Comparison of ENCODE assay signal across 10 mouse cellular contexts in the genomic region with DNA sequence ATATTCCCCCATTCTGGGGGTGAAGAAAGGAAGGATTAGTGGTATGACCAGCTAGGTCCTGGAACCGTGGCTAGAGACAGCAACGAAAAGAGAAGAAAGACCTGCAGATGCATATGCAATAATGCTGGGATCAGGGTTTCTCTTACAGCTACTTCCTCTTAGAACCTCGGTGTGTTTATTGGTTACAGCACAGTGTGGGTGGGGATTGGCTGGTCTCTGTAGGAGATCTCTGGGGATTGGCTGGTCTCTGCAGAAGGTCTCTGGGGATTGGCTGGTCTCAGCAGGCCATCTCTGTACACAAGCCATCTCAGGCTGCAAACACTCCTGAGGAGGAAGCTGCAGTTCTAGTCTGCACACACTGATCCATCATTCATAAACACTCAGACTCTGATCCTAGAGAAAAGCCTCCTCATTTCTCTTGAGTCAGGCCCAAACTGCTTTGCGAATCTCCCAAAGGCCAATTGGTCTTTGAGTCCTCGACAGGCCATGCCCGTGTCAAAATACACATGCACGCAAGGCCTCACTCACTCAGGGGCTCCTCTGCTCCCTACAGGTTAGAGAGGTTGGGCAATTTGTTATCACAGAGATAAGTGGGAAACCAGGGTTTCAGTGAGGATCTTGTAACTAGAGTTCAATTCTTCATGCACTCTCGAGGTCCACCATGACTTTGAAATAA. TPM values are rescaled to one million over a fixed set of nuclear protein-coding genes. Genes with fewer than 3 reads are reported as not detected.
DNase-seq lines count a peak whose midpoint lies in the region; ATAC-seq lines count a peak whose summit lies in the region.
"Had no signal": no experiment of that assay in that cellular context is flagged by ENCODE, and none has a peak within 500 bp of the region (broad histone marks: within the 10 kb centered on the region; RNA-seq: fewer than 3 reads in every experiment).

No protein-coding gene starts in this region.

- H3K4me3 ChIP-seq in midbrain, embryonic 11.5 days (ENCODE audit: low read depth, low read length) = no peak overlapping the region
- no peak overlapping the region for H3K4me3 ChIP-seq in midbrain, embryonic 16.5 days (ENCODE audit: low read depth, low read length)
- H3K4me3 ChIP-seq in embryonic facial prominence, embryonic 14.5 days (ENCODE audit: low read depth, low read length) = no peak overlapping the region
- H3K4me3 ChIP-seq in liver, embryonic 11.5 days (ENCODE audit: low read depth, low read length) = no peak overlapping the region
- H3K4me3 ChIP-seq: limb, embryonic 13.5 days had no signal

- 85% methylated on average over 8 of the region's 8 CpGs for WGBS in midbrain, embryonic 11.5 days
- WGBS in midbrain, embryonic 16.5 days = 82% methylated on average over 8 of the region's 8 CpGs
- 58% methylated on average over 8 of the region's 8 CpGs for WGBS in embryonic facial prominence, embryonic 14.5 days
- 60% methylated on average over 8 of the region's 8 CpGs for WGBS in liver, embryonic 11.5 days

- intact Hi-C loops in left cerebral cortex, postnatal 36 days (cut with DNase I) = loop anchor here (5.0 to 10.0 kb wide), 3 partner anchors 88 to 585 kb away; partner anchors contain the start of gene Fstl1
- intact Hi-C loops in left cerebral cortex, postnatal 4 days (cut with DNase I) = no loop called here

- H3K9ac ChIP-seq in midbrain, embryonic 11.5 days (ENCODE audit: low read length) = no peak overlapping the region
- no peak overlapping the region for H3K9ac ChIP-seq in midbrain, embryonic 16.5 days (ENCODE audit: low read depth, low read length)
- H3K9ac ChIP-seq in embryonic facial prominence, embryonic 14.5 days (ENCODE audit: low read depth, low read length) = no peak overlapping the region
- no peak overlapping the region for H3K9ac ChIP-seq in liver, embryonic 11.5 days (ENCODE audit: low read depth, low read length)
- H3K9ac ChIP-seq: limb, embryonic 13.5 days had no signal

- no peaks in the 10 kb centered on the region for H3K9me3 ChIP-seq in midbrain, embryonic 11.5 days (ENCODE audit: control insufficient read depth, low read length)
- H3K9me3 ChIP-seq in midbrain, embryonic 16.5 days (replicated peaks; ENCODE audit: control insufficient read depth, low read length, poor library complexity, severe bottlenecking) = no peaks in the 10 kb centered on the region
- no peaks in the 10 kb centered on the region for H3K9me3 ChIP-seq in embryonic facial prominence, embryonic 14.5 days (ENCODE audit: control insufficient read depth, low read length)
- H3K9me3 ChIP-seq in liver, embryonic 11.5 days (ENCODE audit: control insufficient read depth, low read length) = no peaks in the 10 kb centered on the region
- H3K9me3 ChIP-seq: limb, embryonic 13.5 days had no signal

- H3K27me3 ChIP-seq in midbrain, embryonic 11.5 days (ENCODE audit: control insufficient read depth, insufficient read depth, low read length) = no peaks in the 10 kb centered on the region
- no peaks in the 10 kb centered on the region for H3K27me3 ChIP-seq in midbrain, embryonic 16.5 days (ENCODE audit: control insufficient read depth, insufficient read depth, low read depth, low read length)
- no peaks in the 10 kb centered on the region for H3K27me3 ChIP-seq in embryonic facial prominence, embryonic 14.5 days (replicated peaks; ENCODE audit: control insufficient read depth, insufficient read depth, low read length)
- no peaks in the 10 kb centered on the region for H3K27me3 ChIP-seq in liver, embryonic 11.5 days (replicated peaks; ENCODE audit: control insufficient read depth, insufficient read depth, low read length)
- H3K27me3 ChIP-seq in splenic B cell, adult 2 months (ENCODE audit: control insufficient read depth, insufficient read depth, low read length, poor library complexity, severe bottlenecking) = no peaks in the 10 kb centered on the region
- H3K27me3 ChIP-seq: limb, embryonic 13.5 days had no signal

- H3K4me2 ChIP-seq in midbrain, embryonic 11.5 days = no peak overlapping the region
- no peak overlapping the region for H3K4me2 ChIP-seq in midbrain, embryonic 16.5 days (ENCODE audit: low read length)
- H3K4me2 ChIP-seq in embryonic facial prominence, embryonic 14.5 days (ENCODE audit: low read depth, low read length) = no peak overlapping the region
- no peak overlapping the region for H3K4me2 ChIP-seq in liver, embryonic 11.5 days
- H3K4me2 ChIP-seq: limb, embryonic 13.5 days had no signal

- no peak for ATAC-seq in midbrain, embryonic 11.5 days (ENCODE audit: low FRiP score)
- ATAC-seq in midbrain, embryonic 16.5 days = no peak
- no peak for ATAC-seq in embryonic facial prominence, embryonic 14.5 days (ENCODE audit: low read depth)
- peak; percentile 58 for ATAC-seq in liver, embryonic 11.5 days (replicated peaks; ENCODE audit: low FRiP score)

- no peak overlapping the region for H3K27ac ChIP-seq in midbrain, embryonic 11.5 days (ENCODE audit: low read depth, low read length)
- H3K27ac ChIP-seq in midbrain, embryonic 16.5 days (ENCODE audit: low read length) = no peak overlapping the region
- H3K27ac ChIP-seq in embryonic facial prominence, embryonic 14.5 days (replicated peaks; ENCODE audit: low read depth, low read length) = peak overlapping the region; percentile 30; the same call in 1 of the 2 replicates
- no peak overlapping the region for H3K27ac ChIP-seq in liver, embryonic 11.5 days (ENCODE audit: low read depth, low read length)
- H3K27ac ChIP-seq: limb, embryonic 13.5 days had no signal

- no peaks in the 10 kb centered on the region for H3K36me3 ChIP-seq in midbrain, embryonic 11.5 days (ENCODE audit: control insufficient read depth, insufficient read depth, low read length)
- H3K36me3 ChIP-seq in midbrain, embryonic 16.5 days (ENCODE audit: control insufficient read depth, insufficient read depth, low read length) = no peaks in the 10 kb centered on the region
- H3K36me3 ChIP-seq in embryonic facial prominence, embryonic 14.5 days (ENCODE audit: control insufficient read depth, insufficient read depth, low read length) = no peaks in the 10 kb centered on the region
- H3K36me3 ChIP-seq in liver, embryonic 11.5 days (ENCODE audit: control insufficient read depth, insufficient read depth, low read length) = no peaks in the 10 kb centered on the region
- H3K36me3 ChIP-seq in splenic B cell, adult 2 months (ENCODE audit: control insufficient read depth, insufficient read depth, low read length, poor library complexity, severe bottlenecking) = no peaks in the 10 kb centered on the region
- H3K36me3 ChIP-seq: limb, embryonic 13.5 days had no signal

- H3K4me1 ChIP-seq in midbrain, embryonic 11.5 days (ENCODE audit: control insufficient read depth, insufficient read depth, low read length) = peaks cover 14% of the 10 kb centered on the region
- H3K4me1 ChIP-seq in midbrain, embryonic 16.5 days (ENCODE audit: control insufficient read depth, insufficient read depth, low read length) = peaks cover 14% of the 10 kb centered on the region
- peaks cover 50% of the 10 kb centered on the region for H3K4me1 ChIP-seq in embryonic facial prominence, embryonic 14.5 days (ENCODE audit: control insufficient read depth, insufficient read depth, low read length)
- peaks cover 19% of the 10 kb centered on the region for H3K4me1 ChIP-seq in liver, embryonic 11.5 days (replicated peaks; ENCODE audit: control insufficient read depth, insufficient read depth, low read length)

- peak; percentile 78 for DNase-seq in midbrain, embryonic 11.5 days (ENCODE audit: low spot score, missing footprints)
- DNase-seq in embryonic facial prominence, embryonic 14.5 days (ENCODE audit: low spot score) = peak; percentile 51
- DNase-seq in liver, embryonic 11.5 days (ENCODE audit: low spot score) = no peak
- peak; percentile 88 for DNase-seq in splenic B cell, adult 2 months (ENCODE audit: low read depth, low spot score)
- no peak for DNase-seq in kidney, adult 9 months
- DNase-seq in left cerebral cortex, postnatal 36 days (ENCODE audit: low spot score in 2 of 2) = no peak
- no peak for DNase-seq in left cerebral cortex, postnatal 4 days
- DNase-seq: right cerebral cortex, postnatal 4 days had no signal

RNA-seq across cellular contexts. Expression of gene Ndufb4, which starts 35.1 kb away (rescaled TPM):
- polyA plus RNA-seq in midbrain, embryonic 11.5 days (2014; fragmentation: Nextera tagmentation; extraction: Ambion mirVana) = 65.1 and 66.0 TPM in 2 replicates
- polyA plus RNA-seq in midbrain, embryonic 16.5 days (2015; fragmentation: Nextera tagmentation; extraction: Ambion mirVana) = 49.1 and 51.7 TPM in 2 replicates
- polyA plus RNA-seq in embryonic facial prominence, embryonic 14.5 days (2014; fragmentation: Nextera tagmentation; extraction: Ambion mirVana) = 53.0 and 74.3 TPM in 2 replicates
- polyA plus RNA-seq in liver, embryonic 11.5 days (2014; fragmentation: Nextera tagmentation; extraction: Ambion mirVana) = 67.6 and 72.2 TPM in 2 replicates
- 10 to 100 TPM; 65.4 to 68.8 TPM for total RNA-seq in left cerebral cortex, postnatal 36 days (2021)
- total RNA-seq in left cerebral cortex, postnatal 4 days (2021) = 10 to 100 TPM; 64.8 to 76.0 TPM

Comparison
In these comparisons a context has a peak if more than half of its experiments do, and no peak if none do; other contexts are left out.
1. DNase-seq: peak in midbrain, embryonic 11.5 days (single experiment), embryonic facial prominence, embryonic 14.5 days (single experiment) and splenic B cell, adult 2 months (single experiment); none in liver, embryonic 11.5 days (single experiment), kidney, adult 9 months (single experiment), left cerebral cortex, postnatal 36 days (0 of 2) and left cerebral cortex, postnatal 4 days (single experiment).